Mouse (Mus musculus): ENCODE data around the gene Mtch2.
"Not testable (repeated sequence)": the region's sequence is repeated elsewhere in the genome, so short reads cannot be mapped to it uniquely, and the experiment has no call there.

Mtch2 gene

GRCm38 (mm10) chr2:90864184-90864583 is 17.2 kb downstream of the Mtch2 start:
- no peak for DNase-seq (ENCODE audit: low spot score in 2 of 2)

- DNase-seq (ENCODE audit: low spot score in 2 of 2) = peak; percentile 55 to 72
Measured at GRCm38 (mm10) chr2:90866524-90866923, 19.6 kb downstream of the Mtch2 start.

- DNase-seq (ENCODE audit: low spot score in 2 of 2) = no peak
Measured at GRCm38 (mm10) chr2:90870136-90870601, 23.2 kb downstream of the Mtch2 start.

GRCm38 (mm10) chr2:90871180-90871961 is 24.4 kb downstream of the Mtch2 start:
- DNase-seq (ENCODE audit: low spot score in 2 of 2) = no peak

GRCm38 (mm10) chr2:90874025-90874424 is 27.1 kb downstream of the Mtch2 start:
- no peak for DNase-seq (ENCODE audit: low spot score in 2 of 2)

GRCm38 (mm10) chr2:90875239-90875638 is 28.3 kb downstream of the Mtch2 start:
- DNase-seq (ENCODE audit: low spot score in 2 of 2) = no peak

- DNase-seq (ENCODE audit: low spot score in 2 of 2) = no peak
Measured at GRCm38 (mm10) chr2:90877584-90878259, 30.8 kb downstream of the Mtch2 start.

- DNase-seq (ENCODE audit: low spot score in 2 of 2) = no peak
Measured at GRCm38 (mm10) chr2:90879419-90879818, 32.5 kb downstream of the Mtch2 start.

GRCm38 (mm10) chr2:90880144-90880785 is 33.3 kb downstream of the Mtch2 start:
- DNase-seq (ENCODE audit: low spot score in 2 of 2) = no peak

GRCm38 (mm10) chr2:90881824-90882223 is 34.9 kb downstream of the Mtch2 start:
- DNase-seq (ENCODE audit: low spot score in 2 of 2) = no peak

GRCm38 (mm10) chr2:90885218-90886041 is 38.5 kb downstream of the Mtch2 start, which contains the start of gene C1qtnf4:
C1qtnf4 (plus strand) TSS chr2:90885860.
- peak in 1 of 2 experiments; percentile 1 for DNase-seq (ENCODE audit: low spot score in 2 of 2)

- no peak for DNase-seq (ENCODE audit: low spot score in 2 of 2)
Measured at GRCm38 (mm10) chr2:90886436-90886835, 39.5 kb downstream of the Mtch2 start.

- DNase-seq (ENCODE audit: low spot score in 2 of 2) = no peak
Measured at GRCm38 (mm10) chr2:90887627-90888026, 40.7 kb downstream of the Mtch2 start.

- DNase-seq (ENCODE audit: low spot score in 2 of 2) = peak in 1 of 2 experiments; percentile 17
Measured at GRCm38 (mm10) chr2:90889550-90890548, 42.9 kb downstream of the Mtch2 start.

GRCm38 (mm10) chr2:90893673-90894298 is 46.8 kb downstream of the Mtch2 start:
- DNase-seq (ENCODE audit: low spot score in 2 of 2) = no peak

- DNase-seq (ENCODE audit: low spot score in 2 of 2) = not testable (repeated sequence)
Measured at GRCm38 (mm10) chr2:90894299-90894677, 47.3 kb downstream of the Mtch2 start.

- DNase-seq (ENCODE audit: low spot score in 2 of 2) = no peak
Measured at GRCm38 (mm10) chr2:90903398-90903797, 56.4 kb downstream of the Mtch2 start.

- DNase-seq (ENCODE audit: low spot score in 2 of 2) = peak; percentile 82 to 87
Measured at GRCm38 (mm10) chr2:90904076-90904855, 57.3 kb downstream of the Mtch2 start, which contains the start of the genes Kbtbd4 and Ndufs3. Kbtbd4 (plus strand) TSS chr2:90904740. Ndufs3 (minus strand) TSS chr2:90904827.

- DNase-seq (ENCODE audit: low spot score in 2 of 2) = no peak
Measured at GRCm38 (mm10) chr2:90904856-90905224, 57.9 kb downstream of the Mtch2 start.

All from natural killer cell, adult 2 months (primary cell).